Mouse (Mus musculus) thymus, adult 2 months (tissue): Measurements from ENCODE around the gene Herc1.

ENCODE experiments used
- CTCF ChIP-seq: fragments of 200-500 bp; IDR thresholded peaks from 2 replicates; pipeline ENCODE4 v1.5.1; 2012; ENCODE audit warnings: mild to moderate bottlenecking, control low read depth, low read length, moderate library complexity, borderline replicate concordance; ENCODE audit not compliant: control insufficient read depth, poor library complexity, insufficient read depth; ENCODE audit errors: extremely low read depth
- POLR2A ChIP-seq: fragments of 200-500 bp; IDR thresholded peaks from 2 replicates; pipeline ENCODE4 v1.6.1; 2012; ENCODE audit warnings: mild to moderate bottlenecking, low read length, control low read depth, moderate library complexity; ENCODE audit not compliant: control insufficient read depth, poor library complexity, insufficient read depth; ENCODE audit errors: extremely low read depth

DNA sequence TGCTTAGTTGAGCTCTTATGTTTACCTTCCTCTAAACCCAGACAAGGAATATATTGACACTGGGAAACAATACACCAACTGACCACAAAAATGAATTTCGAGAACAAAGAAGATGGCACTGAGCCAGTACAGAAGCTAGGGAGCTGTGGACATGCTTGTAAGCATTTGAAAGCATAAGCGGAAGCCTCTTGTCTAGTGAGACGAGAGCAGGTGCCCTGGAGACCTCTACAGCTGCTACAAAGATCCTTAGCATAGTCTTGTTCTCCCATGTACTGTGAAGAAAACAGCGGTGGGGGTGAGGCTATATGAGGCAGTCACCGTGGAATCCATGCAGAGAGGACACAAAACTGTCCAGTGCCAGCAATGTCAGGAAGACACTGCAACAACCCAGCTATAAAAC, 168.7 kb downstream of the Herc1 start:
- TF ChIP-seq CTCF (no peak), POLR2A (no peak)
